Mouse (Mus musculus): ENCODE measurements at regions not wholly inside any gene's neighbourhood (a gene's known extent, or its start where the extent isn't known, plus 50 kb on each side); places are given as distances from the start of the nearest gene placed in this dataset.

DNA sequence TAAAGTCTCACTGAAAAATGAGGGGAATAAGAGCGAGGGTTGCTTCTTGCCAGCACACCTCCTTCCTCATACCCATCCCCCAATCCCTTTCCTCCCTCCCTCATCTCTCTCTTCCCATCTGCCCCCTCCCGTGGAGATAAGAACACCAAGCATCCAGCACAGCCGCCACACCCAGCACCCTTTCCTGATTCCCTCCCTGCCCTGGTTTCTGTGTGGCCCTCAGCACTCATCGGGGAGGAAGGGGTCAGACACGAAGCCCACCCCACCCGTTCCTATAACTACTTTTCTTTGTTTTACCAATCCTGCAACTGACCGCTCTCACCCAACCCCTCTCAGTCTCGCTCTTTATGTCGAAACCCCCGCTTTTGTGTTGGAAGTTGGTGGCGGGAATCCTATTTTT is 137.3 kb downstream of the Rpl14 start:
- TF ChIP-seq CTCF (conservative IDR thresholded peaks at IDR 0.05; ENCODE audit: low read length) (no peak), NANOG (IDR thresholded peaks at IDR 0.05; ENCODE audit: borderline replicate concordance, low read length) (no peak)

All from E14TG2a.4 (cell line).